Mouse (Mus musculus): ENCODE results near the gene Tat.

GRCm38 (mm10) chr8:109999974-110000373, 9.7 kb downstream of the Tat start:
- TF ChIP-seq EP300 (IDR thresholded peaks at IDR 0.05) (no peak), CTCF (IDR thresholded peaks at IDR 0.05) (no peak)
